Mouse (Mus musculus) CH12.LX (cell line): Measurements from ENCODE around the gene Clpsl2. TPM values are rescaled to one million over a fixed set of nuclear protein-coding genes. Genes with fewer than 3 reads are reported as not detected.

Experiments used
- DNase-seq: peaks from one replicate; pipeline ENCODE4 v3.0.0-alpha.2; 2013; ENCODE audit errors: extremely low read depth
- H3K27ac ChIP-seq: 2 replicates; pipeline ENCODE4 v1.5.1; 2012; ENCODE audit warnings: low read depth, mild to moderate bottlenecking, control low read depth, moderate library complexity; ENCODE audit not compliant: insufficient read depth
- H3K27me3 ChIP-seq: replicated peaks from 2 replicates; pipeline ENCODE3; 2012; ENCODE audit warnings: inconsistent platforms
- H3K36me3 ChIP-seq, 2 experiments: replicated peaks in 1 of 2; 2 replicates each; pipeline versions ENCODE3 to v1.6.1; 2012; ENCODE audit warnings: inconsistent platforms in 1 of 2, low read length in 1 of 2, mild to moderate bottlenecking in 1 of 2, mixed read lengths in 1 of 2, moderate library complexity in 1 of 2; ENCODE audit not compliant: control insufficient read depth in 1 of 2, insufficient read depth in 1 of 2
- H3K4me1 ChIP-seq, 2 experiments: 2 replicates each; pipeline ENCODE4 v1.6.1; 2012; ENCODE audit warnings: inconsistent platforms in 1 of 2, moderate library complexity in 1 of 2; ENCODE audit not compliant: insufficient read depth in 2 of 2, control insufficient read depth in 1 of 2
- H3K4me2 ChIP-seq: 2 replicates; pipeline ENCODE4 v1.6.1; 2012; ENCODE audit warnings: low read depth, mild to moderate bottlenecking, control low read depth; ENCODE audit not compliant: poor library complexity, insufficient read depth, severe bottlenecking
- H3K4me3 ChIP-seq, 3 experiments: fragments of 150-350 bp in 1 of 3; sonication (generic) in 1 of 3; replicated peaks in 1 of 3; 2 replicates each; pipeline versions ENCODE3 to v1.5.1; 2011 to 2012; ENCODE audit warnings: low read depth in 2 of 3, low read length in 2 of 3, mild to moderate bottlenecking in 2 of 3, moderate library complexity in 2 of 3, control low read depth in 1 of 3, improper control_type of control experiment in 1 of 3, inconsistent platforms in 1 of 3, mixed read lengths in 1 of 3; ENCODE audit not compliant: poor library complexity in 1 of 3
- H3K79me2 ChIP-seq: replicated peaks from 2 replicates; pipeline ENCODE4 v1.6.1; 2012; ENCODE audit warnings: mild to moderate bottlenecking, moderate library complexity; ENCODE audit not compliant: control insufficient read depth, poor library complexity, insufficient read depth, severe bottlenecking; ENCODE audit errors: extremely low read depth
- H3K9ac ChIP-seq: 2 replicates; pipeline ENCODE4 v1.6.1; 2012; ENCODE audit warnings: low read depth, mild to moderate bottlenecking, control low read depth, moderate library complexity; ENCODE audit not compliant: insufficient read depth
- H3K9me3 ChIP-seq: replicated peaks from 2 replicates; pipeline ENCODE3; 2012; ENCODE audit warnings: low read length, inconsistent platforms, mixed read lengths
- BHLHE40 ChIP-seq: IDR thresholded peaks from 2 replicates; pipeline ENCODE4 v1.6.1; 2011; ENCODE audit warnings: mild to moderate bottlenecking, low read depth, low read length, improper control_type of control experiment
- CHD1 ChIP-seq: IDR thresholded peaks from 2 replicates; pipeline ENCODE4 v1.6.1; 2012; ENCODE audit warnings: low read depth, low read length, improper control_type of control experiment, inconsistent platforms
- CHD2 ChIP-seq: IDR thresholded peaks from 2 replicates; pipeline ENCODE4 v1.6.1; 2011; ENCODE audit warnings: low read length, improper control_type of control experiment
- E2F4 ChIP-seq: IDR thresholded peaks from 2 replicates; pipeline ENCODE4 v1.6.1; 2011; ENCODE audit warnings: low read depth, low read length, improper control_type of control experiment; ENCODE audit not compliant: insufficient replicate concordance
- EP300 ChIP-seq: IDR thresholded peaks from 2 replicates; pipeline ENCODE4 v1.6.1; 2011; ENCODE audit warnings: low read length, improper control_type of control experiment
- IRF4 ChIP-seq: IDR thresholded peaks from 2 replicates; pipeline ENCODE4 v1.6.1; 2014; ENCODE audit warnings: low read depth, mild to moderate bottlenecking, inconsistent platforms, low read length, improper control_type of control experiment
- JUN ChIP-seq: IDR thresholded peaks from 2 replicates; pipeline ENCODE4 v1.6.1; 2011; ENCODE audit warnings: low read depth, mild to moderate bottlenecking, low read length, improper control_type of control experiment, moderate library complexity; ENCODE audit not compliant: insufficient read depth
- JUND ChIP-seq: conservative IDR thresholded peaks from 2 replicates; pipeline ENCODE4 v1.6.1; 2011; ENCODE audit warnings: low read depth, low read length, improper control_type of control experiment
- KAT2A ChIP-seq: IDR thresholded peaks from 2 replicates; pipeline ENCODE4 v1.6.1; 2012; ENCODE audit warnings: low read length, improper control_type of control experiment, inconsistent platforms; ENCODE audit not compliant: insufficient replicate concordance
- MAFK ChIP-seq: IDR thresholded peaks from 2 replicates; pipeline ENCODE4 v1.6.1; 2011; ENCODE audit warnings: low read length, improper control_type of control experiment; ENCODE audit not compliant: insufficient replicate concordance
- MAZ ChIP-seq: IDR thresholded peaks from 2 replicates; pipeline ENCODE4 v1.6.1; 2012; ENCODE audit warnings: low read depth, mild to moderate bottlenecking, inconsistent platforms, low read length, improper control_type of control experiment, moderate library complexity
- MEF2A ChIP-seq: IDR thresholded peaks from 2 replicates; pipeline ENCODE4 v1.6.1; 2014; ENCODE audit warnings: low read depth, mild to moderate bottlenecking, inconsistent platforms, low read length, improper control_type of control experiment, borderline replicate concordance
- MYC ChIP-seq: IDR thresholded peaks from 2 replicates; pipeline ENCODE4 v1.6.1; 2011; ENCODE audit warnings: low read depth, mild to moderate bottlenecking, improper control_type of control experiment, low read length
- NELFE ChIP-seq: IDR thresholded peaks from 2 replicates; pipeline ENCODE4 v1.6.1; 2011; ENCODE audit warnings: low read depth, low read length, improper control_type of control experiment
- NRF1 ChIP-seq: IDR thresholded peaks from 2 replicates; pipeline ENCODE4 v1.6.1; 2014; ENCODE audit warnings: low read depth, mild to moderate bottlenecking, inconsistent platforms, low read length, improper control_type of control experiment, moderate library complexity
- PAX5 ChIP-seq: IDR thresholded peaks from 2 replicates; pipeline ENCODE4 v1.6.1; 2012; ENCODE audit warnings: low read length, inconsistent platforms, mixed read lengths
- RAD21 ChIP-seq: IDR thresholded peaks from 2 replicates; pipeline ENCODE4 v1.6.1; 2011; ENCODE audit warnings: low read depth, mild to moderate bottlenecking, low read length, improper control_type of control experiment, moderate library complexity
- SMC3 ChIP-seq: IDR thresholded peaks from 2 replicates; pipeline ENCODE4 v1.6.1; 2011; ENCODE audit warnings: low read depth, low read length, improper control_type of control experiment
- TCF12 ChIP-seq: IDR thresholded peaks from 2 replicates; pipeline ENCODE4 v1.6.1; 2014; ENCODE audit warnings: low read depth, mild to moderate bottlenecking, inconsistent platforms, low read length, improper control_type of control experiment
- UBTF ChIP-seq: IDR thresholded peaks from 2 replicates; pipeline ENCODE4 v1.6.1; 2012; ENCODE audit warnings: low read depth, mild to moderate bottlenecking, inconsistent platforms, low read length, improper control_type of control experiment, moderate library complexity
- USF1 ChIP-seq: IDR thresholded peaks from 2 replicates; pipeline ENCODE4 v1.6.1; 2014; ENCODE audit warnings: low read depth, mild to moderate bottlenecking, inconsistent platforms, low read length, improper control_type of control experiment
- ZC3H11A ChIP-seq: IDR thresholded peaks from 2 replicates; pipeline ENCODE4 v1.6.1; 2012; ENCODE audit warnings: low read depth, mild to moderate bottlenecking, inconsistent platforms, low read length, improper control_type of control experiment
- ZKSCAN1 ChIP-seq: IDR thresholded peaks from 2 replicates; pipeline ENCODE4 v1.6.1; 2012; ENCODE audit warnings: low read depth, inconsistent platforms, low read length, improper control_type of control experiment, borderline replicate concordance
- ZMIZ1 ChIP-seq: IDR thresholded peaks from 2 replicates; pipeline ENCODE4 v1.6.1; 2012; ENCODE audit warnings: low read depth, mild to moderate bottlenecking, inconsistent platforms, low read length, improper control_type of control experiment
- dilution Hi-C: fragments of 300-500 bp; cut with MboI; formaldehyde crosslinking; loops from 2 replicates; pipeline ENCODE4 v1.14.3; 2020; ENCODE audit warnings: low sequenced_read_pairs; ENCODE audit not compliant: extremely low pct_unique_long_range_greater_than_20kb, extremely low pct_ligation_motif_present
- in situ Hi-C: fragments of 300-500 bp; cut with MboI; formaldehyde crosslinking; loops from 3 replicates; pipeline ENCODE4 v1.14.3; 2019; ENCODE audit warnings: low sequenced_read_pairs, low pct_ligation_motif_present, low pct_unique_long_range_greater_than_20kb, mixed read lengths
- polyA plus RNA-seq: library from polyadenylated mRNA; unstranded; fragments of >175 nt; gene quantifications from 2 replicates; pipeline ENCODE4 v1.2.1, GENCODE M21; 2012; ENCODE audit warnings: low read depth; ENCODE audit not compliant: insufficient read length
- total RNA-seq, 2 experiments: library from RNA; depleted of rRNA; stranded (reverse); fragments of 300-350 nt in 1 of 2; fragments of >200 nt in 1 of 2; gene quantifications; 2 replicates each; pipeline ENCODE4 v1.2.3; 2012 to 2014

Clpsl2 gene
- total and polyA plus RNA-seq, 3 experiments = not detected

- dilution Hi-C loops = no loop called here
- H3K9me3 ChIP-seq = peaks cover 3% of the 10 kb centered on the region
- no peak for TF ChIP-seq ZMIZ1
- no peak for TF ChIP-seq SMC3
- TF ChIP-seq ZKSCAN1 = no peak
- TF ChIP-seq UBTF = no peak
- no peak for TF ChIP-seq JUND
- TF ChIP-seq USF1 = no peak
- TF ChIP-seq KAT2A = no peak
- no peak for TF ChIP-seq PAX5
- no peaks in the 10 kb centered on the region for H3K36me3 ChIP-seq
- no peak overlapping the region for H3K27ac ChIP-seq
- in situ Hi-C loops = no loop called here
- no peaks in the 10 kb centered on the region for H3K79me2 ChIP-seq
- no peak for DNase-seq
- H3K9ac ChIP-seq = no peak overlapping the region
- no peak overlapping the region for H3K4me3 ChIP-seq
- H3K27me3 ChIP-seq = peaks cover 25% of the 10 kb centered on the region
- no peak overlapping the region for H3K4me2 ChIP-seq
- peaks cover 0 to 16% of the 10 kb centered on the region in 2 experiments; a peak in 2 of 4 replicates for H3K4me1 ChIP-seq
Observed at GRCm38 (mm10) chr17:28561613-28562012, 12.4 kb downstream of the Clpsl2 start.

- H3K4me1 ChIP-seq = no peaks in the 10 kb centered on the region
- in situ Hi-C loops = no loop called here
Observed at GRCm38 (mm10) chr17:28565181-28565580, 16.0 kb downstream of the Clpsl2 start.

GRCm38 (mm10) chr17:28567541-28567940 is 18.3 kb downstream of the Clpsl2 start:
- H3K79me2 ChIP-seq = no peaks in the 10 kb centered on the region
- TF ChIP-seq MYC (no peak), SMC3 (no peak), NELFE (no peak), E2F4 (no peak), JUN (no peak), EP300 (no peak), MAFK (no peak), NRF1 (no peak), KAT2A (no peak), TCF12 (no peak), CHD1 (no peak), RAD21 (no peak), MAZ (no peak), CHD2 (no peak), ZC3H11A (no peak), IRF4 (no peak), ZKSCAN1 (no peak), MEF2A (no peak)
- no peaks in the 10 kb centered on the region for H3K9me3 ChIP-seq
- in situ Hi-C loops (no loop called here), dilution Hi-C loops (no loop called here)
- H3K4me3 ChIP-seq = no peak overlapping the region
- no peak overlapping the region for H3K4me2 ChIP-seq
- peaks cover 2% of the 10 kb centered on the region for H3K27me3 ChIP-seq
- no peak for DNase-seq
- peaks cover 0 to 5% of the 10 kb centered on the region in 2 experiments; a peak in 1 of 4 replicates for H3K4me1 ChIP-seq
- H3K27ac ChIP-seq = no peak overlapping the region
- H3K9ac ChIP-seq = no peak overlapping the region
- no peaks in the 10 kb centered on the region for H3K36me3 ChIP-seq

More at GRCm38 (mm10) chr17:28565181-28565580, 16.0 kb downstream of the Clpsl2 start:
- H3K9ac ChIP-seq = no peak overlapping the region
- no peaks in the 10 kb centered on the region for H3K9me3 ChIP-seq
- no peak for DNase-seq
- H3K79me2 ChIP-seq = no peaks in the 10 kb centered on the region
- no peak for TF ChIP-seq MYC
- TF ChIP-seq BHLHE40 = no peak
- TF ChIP-seq E2F4 = no peak
- TF ChIP-seq CHD2 = no peak
- no peak for TF ChIP-seq SMC3
- H3K27ac ChIP-seq = no peak overlapping the region
- no peak overlapping the region for H3K4me2 ChIP-seq
- no peak overlapping the region for H3K4me3 ChIP-seq
- H3K36me3 ChIP-seq = no peaks in the 10 kb centered on the region
- dilution Hi-C loops = no loop called here
- peaks cover 16% of the 10 kb centered on the region for H3K27me3 ChIP-seq
